Mouse (Mus musculus) c-Kit-positive CD71-negative TER-119-negative erythroid progenitor cells, embryonic 14.5 days (primary cell): ENCODE results near the gene Lmo3.

Experiments
- DNase-seq: peaks from one replicate; pipeline ENCODE4 v3.0.0-alpha.2; 2013; ENCODE audit warnings: low read depth

Lmo3 gene

GRCm38 (mm10) chr6:138581734-138582505 lies at the start of gene Lmo3:
Lmo3 (minus strand) TSS chr6:138581968.
- DNase-seq, result no peak

- no peak for DNase-seq
Observed at GRCm38 (mm10) chr6:138620786-138621185, 39.0 kb upstream of the Lmo3 start.

GRCm38 (mm10) chr6:138618396-138618795 lies 36.6 kb upstream of the Lmo3 start:
- DNase-seq, result no peak

GRCm38 (mm10) chr6:138597016-138597415 lies 15.2 kb upstream of the Lmo3 start:
- DNase-seq, result no peak

- DNase-seq, result no peak
Observed at GRCm38 (mm10) chr6:138595991-138596698, 14.4 kb upstream of the Lmo3 start.

- no peak for DNase-seq
Observed at GRCm38 (mm10) chr6:138583314-138583713, 1.5 kb upstream of the Lmo3 start.

GRCm38 (mm10) chr6:138582506-138583000 lies 785 bp upstream of the Lmo3 start:
- DNase-seq, result no peak

GRCm38 (mm10) chr6:138580491-138581076 lies 1.2 kb downstream of the Lmo3 start:
- no peak for DNase-seq

- no peak for DNase-seq
Observed at GRCm38 (mm10) chr6:138563416-138563815, 18.4 kb downstream of the Lmo3 start.

GRCm38 (mm10) chr6:138552144-138552543 lies 29.6 kb downstream of the Lmo3 start:
- DNase-seq, result no peak

GRCm38 (mm10) chr6:138534879-138535278 lies 46.9 kb downstream of the Lmo3 start:
- no peak for DNase-seq

GRCm38 (mm10) chr6:138506642-138507041 lies 75.1 kb downstream of the Lmo3 start:
- DNase-seq, result no peak

GRCm38 (mm10) chr6:138503946-138504345 lies 77.8 kb downstream of the Lmo3 start:
- no peak for DNase-seq

GRCm38 (mm10) chr6:138482834-138483233 lies 98.9 kb downstream of the Lmo3 start:
- no peak for DNase-seq

- peak; percentile 16 for DNase-seq
Observed at GRCm38 (mm10) chr6:138477611-138478010, 104.2 kb downstream of the Lmo3 start.

- DNase-seq, result no peak
Observed at GRCm38 (mm10) chr6:138469204-138469603, 112.6 kb downstream of the Lmo3 start.

GRCm38 (mm10) chr6:138444515-138445048 lies 137.2 kb downstream of the Lmo3 start:
- DNase-seq, result no peak

- DNase-seq, result no peak
Observed at GRCm38 (mm10) chr6:138437351-138437750, 144.4 kb downstream of the Lmo3 start.

GRCm38 (mm10) chr6:138436813-138437212 lies 145.0 kb downstream of the Lmo3 start:
- DNase-seq, result no peak

GRCm38 (mm10) chr6:138427394-138427793 lies 154.4 kb downstream of the Lmo3 start:
- DNase-seq, result no peak

- DNase-seq, result no peak
Observed at GRCm38 (mm10) chr6:138426894-138427293, 154.9 kb downstream of the Lmo3 start.

- no peak for DNase-seq
Observed at GRCm38 (mm10) chr6:138424514-138425225, 157.1 kb downstream of the Lmo3 start.
